Mouse (Mus musculus) olfactory bulb, adult 2 months (tissue): ENCODE measurements at regions not wholly inside any gene's neighbourhood (a gene's known extent, or its start where the extent isn't known, plus 50 kb on each side); places are given as distances from the start of the nearest gene placed in this dataset.

Source experiments
- CTCF ChIP-seq: fragments of 200-500 bp; IDR thresholded peaks from 2 replicates; pipeline ENCODE4 v1.5.1; 2012; ENCODE audit warnings: low read depth, mild to moderate bottlenecking, low read length, moderate library complexity; ENCODE audit not compliant: insufficient read depth
- POLR2A ChIP-seq: fragments of 200-500 bp; IDR thresholded peaks from 2 replicates; pipeline ENCODE4 v1.6.1; 2012; ENCODE audit warnings: mild to moderate bottlenecking, low read depth, low read length, moderate library complexity; ENCODE audit not compliant: insufficient read depth

GRCm38 (mm10) chr4:8079349-8079748, 159.5 kb downstream of the Car8 start:
- TF ChIP-seq CTCF, result no peak
- no peak for TF ChIP-seq POLR2A
